In the genomic region with DNA sequence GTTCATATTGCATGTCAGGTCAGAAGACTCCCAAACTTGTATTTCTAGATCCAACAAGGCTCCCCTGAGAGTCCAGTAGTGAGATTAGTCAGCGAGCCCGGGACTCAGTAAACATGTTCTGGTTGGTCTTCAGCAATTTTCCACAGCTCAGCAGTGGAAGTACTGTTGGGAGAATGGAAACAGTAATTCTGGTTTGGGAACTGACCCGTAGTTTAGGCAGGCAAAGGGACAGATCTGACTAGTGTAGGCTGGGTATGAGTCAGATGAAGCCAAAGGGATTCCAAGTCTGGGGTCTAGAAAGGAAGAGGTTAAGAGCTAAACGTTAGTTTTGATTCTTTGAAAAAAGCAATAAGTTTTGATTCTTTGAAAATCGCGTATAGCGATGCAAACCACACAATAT, we compare ENCODE assay signal across 8 mouse cellular contexts. TPM values are rescaled to one million over a fixed set of nuclear protein-coding genes. Genes with fewer than 3 reads are reported as not detected.
A peak's percentile ranks its signal among the peaks of the same experiment; 100 is the strongest.
DNase-seq lines count a peak whose midpoint lies in the region; ATAC-seq and TF ChIP-seq lines count a peak whose summit lies in the region.

No protein-coding gene starts in this region.

- H3K4me2 ChIP-seq in kidney, embryonic 15.5 days, result peak overlapping the region; percentile 91
- H3K4me2 ChIP-seq in heart, embryonic 15.5 days, result peak overlapping the region; percentile 87

- H3K4me1 ChIP-seq in kidney, embryonic 15.5 days, result peaks cover 46% of the 10 kb centered on the region
- no peaks in the 10 kb centered on the region for H3K4me1 ChIP-seq in bone marrow, adult 2 months (ENCODE audit: control insufficient read depth, insufficient read depth, low read length)
- peaks cover 30% of the 10 kb centered on the region for H3K4me1 ChIP-seq in heart, embryonic 15.5 days (replicated peaks)
- H3K4me1 ChIP-seq in midbrain, embryonic 10.5 days, result peaks cover 20% of the 10 kb centered on the region

- peak overlapping the region; percentile 96 for H3K9ac ChIP-seq in kidney, embryonic 15.5 days
- peak overlapping the region; percentile 82 for H3K9ac ChIP-seq in heart, embryonic 15.5 days

- TF ChIP-seq POLR2A in bone marrow, adult 2 months (IDR thresholded peaks at IDR 0.05; ENCODE audit: borderline replicate concordance, control insufficient read depth, low read depth, low read length), result no peak

- peaks cover 22% of the 10 kb centered on the region for H3K36me3 ChIP-seq in kidney, embryonic 15.5 days
- 0 out of 2 replicates have a peak, but pooled peaks cover 1% of the 10 kb centered on the region for H3K36me3 ChIP-seq in heart, embryonic 15.5 days
- peaks cover 19% of the 10 kb centered on the region for H3K36me3 ChIP-seq in midbrain, embryonic 10.5 days

- DNase-seq in kidney, adult 8-10 months, result no peak
- no peak for DNase-seq in midbrain, embryonic 10.5 days (ENCODE audit: low spot score)
- no peak for DNase-seq in spleen, postnatal 10 days (ENCODE audit: low spot score in 2 of 2)
- DNase-seq in B cell, adult 2 months, result no peak
- no peak for DNase-seq in embryo, embryonic 9.5 days (ENCODE audit: extremely low spot score)

- H3K27me3 ChIP-seq in kidney, embryonic 15.5 days, result no peaks in the 10 kb centered on the region
- H3K27me3 ChIP-seq in heart, embryonic 15.5 days, result peaks cover 3% of the 10 kb centered on the region
- H3K27me3 ChIP-seq in midbrain, embryonic 10.5 days (ENCODE audit: low read depth, poor library complexity, severe bottlenecking), result peaks cover 5% of the 10 kb centered on the region

- WGBS in kidney, embryonic 15.5 days, result 11% methylated on average over 7 of the region's 7 CpGs
- 7% methylated on average over 7 of the region's 7 CpGs for WGBS in bone marrow, adult 2 months
- 8% methylated on average over 7 of the region's 7 CpGs for WGBS in heart, embryonic 15.5 days
- 16% methylated on average over 7 of the region's 7 CpGs for WGBS in midbrain, embryonic 10.5 days

- no peaks in the 10 kb centered on the region for H3K9me3 ChIP-seq in kidney, embryonic 15.5 days (replicated peaks)
- no peaks in the 10 kb centered on the region for H3K9me3 ChIP-seq in heart, embryonic 15.5 days (replicated peaks)
- H3K9me3 ChIP-seq in midbrain, embryonic 10.5 days (replicated peaks), result no peaks in the 10 kb centered on the region

- peak overlapping the region; percentile 97 for H3K27ac ChIP-seq in kidney, embryonic 15.5 days
- no peak overlapping the region for H3K27ac ChIP-seq in bone marrow, adult 2 months (ENCODE audit: control insufficient read depth, insufficient read depth, low read depth, low read length, poor library complexity)
- peak overlapping the region; percentile 91 for H3K27ac ChIP-seq in heart, embryonic 15.5 days
- peak overlapping the region; percentile 95 for H3K27ac ChIP-seq in midbrain, embryonic 10.5 days (replicated peaks)

- ATAC-seq in kidney, embryonic 15.5 days (replicated peaks; ENCODE audit: low FRiP score), result no peak
- ATAC-seq in heart, embryonic 15.5 days (replicated peaks; ENCODE audit: insufficient number of reproducible peaks, insufficient read depth, low FRiP score, low read depth), result no peak

- no peak for TF ChIP-seq CTCF in bone marrow, adult 2 months (IDR thresholded peaks at IDR 0.05; ENCODE audit: control insufficient read depth, insufficient read depth, low read length)

- peak overlapping the region; percentile 92 for H3K4me3 ChIP-seq in kidney, embryonic 15.5 days (replicated peaks)
- H3K4me3 ChIP-seq in bone marrow, adult 2 months (replicated peaks; ENCODE audit: control insufficient read depth, low read depth, low read length), result peak overlapping the region; percentile 91
- peak overlapping the region; percentile 74 for H3K4me3 ChIP-seq in heart, embryonic 15.5 days
- peak overlapping the region; percentile 97 for H3K4me3 ChIP-seq in midbrain, embryonic 10.5 days

RNA-seq across cellular contexts. Expression of a gene that starts 0.6 kb away (rescaled TPM):
- 135 and 147 TPM in 2 replicates for polyA plus RNA-seq in kidney, embryonic 15.5 days (2015; fragmentation: Nextera tagmentation; extraction: Ambion mirVana)
- 71.9 and 86.6 TPM in 2 replicates for polyA plus RNA-seq in bone marrow, adult 2 months (2011; ENCODE audit: insufficient read depth, insufficient read length, low replicate concordance, missing spikeins)
- polyA plus RNA-seq in heart, embryonic 15.5 days (2015; fragmentation: Nextera tagmentation; extraction: Ambion mirVana), result 89.1 and 106 TPM in 2 replicates
- polyA plus RNA-seq in midbrain, embryonic 10.5 days (2016; fragmentation: Nextera tagmentation; extraction: Ambion mirVana), result 137 and 143 TPM in 2 replicates

RNA-seq across cellular contexts. Expression of a gene that starts 7.1 kb away (rescaled TPM):
- 220 and 232 TPM in 2 replicates for polyA plus RNA-seq in kidney, embryonic 15.5 days (2015; fragmentation: Nextera tagmentation; extraction: Ambion mirVana)
- 4.6 and 4.8 TPM in 2 replicates for polyA plus RNA-seq in bone marrow, adult 2 months (2011; ENCODE audit: insufficient read depth, insufficient read length, low replicate concordance, missing spikeins)
- 196 and 210 TPM in 2 replicates for polyA plus RNA-seq in heart, embryonic 15.5 days (2015; fragmentation: Nextera tagmentation; extraction: Ambion mirVana)
- 64.7 and 71.5 TPM in 2 replicates for polyA plus RNA-seq in midbrain, embryonic 10.5 days (2016; fragmentation: Nextera tagmentation; extraction: Ambion mirVana)

RNA-seq across cellular contexts. Expression of a gene that starts 7.4 kb away (rescaled TPM):
- polyA plus RNA-seq in kidney, embryonic 15.5 days (2015; fragmentation: Nextera tagmentation; extraction: Ambion mirVana), result 25.5 and 27.2 TPM in 2 replicates
- polyA plus RNA-seq in bone marrow, adult 2 months (2011; ENCODE audit: insufficient read depth, insufficient read length, low replicate concordance, missing spikeins), result 5.5 and 19.8 TPM in 2 replicates
- 4.1 and 7.2 TPM in 2 replicates for polyA plus RNA-seq in heart, embryonic 15.5 days (2015; fragmentation: Nextera tagmentation; extraction: Ambion mirVana)
- 5.4 and 8.0 TPM in 2 replicates for polyA plus RNA-seq in midbrain, embryonic 10.5 days (2016; fragmentation: Nextera tagmentation; extraction: Ambion mirVana)

RNA-seq across cellular contexts. Expression of a gene that starts 25.9 kb away (rescaled TPM):
- polyA plus RNA-seq in kidney, embryonic 15.5 days (2015; fragmentation: Nextera tagmentation; extraction: Ambion mirVana), result 1.6 and 3.1 TPM in 2 replicates
- 1.3 and 2.2 TPM in 2 replicates for polyA plus RNA-seq in bone marrow, adult 2 months (2011; ENCODE audit: insufficient read depth, insufficient read length, low replicate concordance, missing spikeins)
- polyA plus RNA-seq in heart, embryonic 15.5 days (2015; fragmentation: Nextera tagmentation; extraction: Ambion mirVana), result 0.61 and 0.68 TPM in 2 replicates
- 1.6 and 1.8 TPM in 2 replicates for polyA plus RNA-seq in midbrain, embryonic 10.5 days (2016; fragmentation: Nextera tagmentation; extraction: Ambion mirVana)

RNA-seq across cellular contexts. Expression of a gene that starts 26.0 kb away (rescaled TPM):
- 185 and 195 TPM in 2 replicates for polyA plus RNA-seq in kidney, embryonic 15.5 days (2015; fragmentation: Nextera tagmentation; extraction: Ambion mirVana)
- 34.2 and 61.9 TPM in 2 replicates for polyA plus RNA-seq in bone marrow, adult 2 months (2011; ENCODE audit: insufficient read depth, insufficient read length, low replicate concordance, missing spikeins)
- polyA plus RNA-seq in heart, embryonic 15.5 days (2015; fragmentation: Nextera tagmentation; extraction: Ambion mirVana), result 151 and 169 TPM in 2 replicates
- polyA plus RNA-seq in midbrain, embryonic 10.5 days (2016; fragmentation: Nextera tagmentation; extraction: Ambion mirVana), result 223 and 228 TPM in 2 replicates

Comparison
In these comparisons a context has a peak if more than half of its experiments do, and no peak if none do; other contexts are left out.
1. RNA of a gene that starts 7.1 kb away (polyA plus RNA-seq): 220 to 232 TPM in kidney, embryonic 15.5 days, 196 to 210 TPM in heart, embryonic 15.5 days and 64.7 to 71.5 TPM in midbrain, embryonic 10.5 days; 4.6 to 4.8 TPM in bone marrow, adult 2 months; every median in the first group is over 10 times any median in the second.
2. Peak in every context shown above with its lines, with median percentiles within 50 percentile points of each other: H3K4me3 ChIP-seq.